Mouse (Mus musculus): ENCODE measurements around the gene Rpap2.

Gene Rpap2

DNA sequence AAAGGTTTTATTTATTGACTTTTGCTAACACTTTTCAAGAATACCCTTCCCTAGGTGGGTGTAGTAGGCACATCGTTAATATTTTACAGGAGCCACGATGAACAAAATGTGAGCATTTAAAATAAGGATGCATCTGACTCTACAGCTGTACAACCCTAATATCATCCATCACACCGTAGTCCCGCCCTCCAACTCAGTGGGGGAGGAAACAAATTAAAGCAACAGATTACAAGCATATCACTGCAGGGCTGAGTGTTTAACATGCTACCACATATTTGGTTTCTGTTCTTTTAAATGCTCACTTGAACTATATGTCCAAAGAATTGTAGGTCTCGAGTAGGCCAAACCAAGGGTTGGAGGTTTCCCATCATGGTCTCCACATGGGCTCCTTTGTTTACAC lies 90.0 kb downstream of the Rpap2 start:
- no peak for DNase-seq (ENCODE audit: low read depth)

DNA sequence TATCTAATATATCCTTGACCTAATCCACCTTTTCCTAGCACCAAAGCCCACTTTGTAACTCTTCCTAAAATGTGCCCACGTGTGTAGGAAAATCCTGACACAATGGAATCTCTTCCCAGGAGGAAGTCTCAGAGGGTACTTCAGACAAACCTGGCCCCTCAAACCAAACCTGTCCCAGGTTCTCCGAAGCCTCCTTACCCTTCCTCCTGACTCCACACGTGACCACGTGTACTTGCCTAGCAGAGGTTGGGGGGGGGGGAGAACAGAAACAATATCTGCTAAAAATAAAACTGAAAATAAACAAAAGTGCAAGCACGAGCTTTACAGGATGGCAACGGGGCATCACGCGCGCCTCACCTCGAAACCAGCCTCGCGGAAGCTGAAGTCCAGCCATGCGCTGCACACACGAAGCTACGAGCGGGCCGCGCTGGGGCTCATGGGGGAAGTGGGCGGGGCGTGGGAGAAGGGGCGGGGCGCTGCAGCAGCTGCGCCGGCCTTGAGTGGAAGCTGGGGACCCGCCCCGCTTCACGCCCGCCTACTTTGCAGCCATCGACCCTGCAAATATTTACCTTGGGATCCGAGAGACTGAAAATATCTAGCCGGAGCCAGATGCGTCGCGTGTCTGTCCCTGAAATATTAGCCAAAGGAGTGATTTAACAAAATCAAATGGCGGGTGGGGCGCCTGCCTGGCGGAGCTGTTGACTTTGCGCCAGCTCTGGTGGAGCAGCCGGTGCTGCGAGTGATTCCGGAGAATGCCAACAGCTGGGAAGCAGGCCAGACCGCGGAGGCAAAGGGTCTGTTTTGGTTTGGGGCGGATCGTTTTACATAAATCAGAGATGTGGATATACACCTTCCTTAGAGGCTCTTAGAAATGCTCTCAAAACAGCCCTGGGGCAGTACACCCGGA lies 90.7 kb downstream of the Rpap2 start:
- peak; percentile 50 for DNase-seq (ENCODE audit: low read depth)

DNA sequence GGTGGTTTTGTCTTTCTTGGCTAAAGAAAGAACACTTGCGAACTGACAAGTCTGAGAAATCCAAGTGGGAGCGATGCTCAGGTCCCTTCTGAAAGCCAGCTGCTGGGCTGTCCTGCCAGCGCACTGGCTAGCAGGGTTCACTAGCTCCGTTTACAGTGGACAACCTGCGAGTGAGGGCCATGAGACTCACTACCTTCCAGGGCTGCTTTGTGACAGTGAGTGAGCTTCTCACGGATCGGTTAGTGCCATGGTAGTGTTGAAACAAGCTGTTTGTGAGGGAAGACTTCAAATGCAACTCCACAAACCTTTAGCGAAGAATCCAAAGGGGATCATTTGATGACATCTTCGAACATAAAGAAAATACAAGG lies 91.3 kb downstream of the Rpap2 start:
- DNase-seq (ENCODE audit: low read depth), result no peak

DNA sequence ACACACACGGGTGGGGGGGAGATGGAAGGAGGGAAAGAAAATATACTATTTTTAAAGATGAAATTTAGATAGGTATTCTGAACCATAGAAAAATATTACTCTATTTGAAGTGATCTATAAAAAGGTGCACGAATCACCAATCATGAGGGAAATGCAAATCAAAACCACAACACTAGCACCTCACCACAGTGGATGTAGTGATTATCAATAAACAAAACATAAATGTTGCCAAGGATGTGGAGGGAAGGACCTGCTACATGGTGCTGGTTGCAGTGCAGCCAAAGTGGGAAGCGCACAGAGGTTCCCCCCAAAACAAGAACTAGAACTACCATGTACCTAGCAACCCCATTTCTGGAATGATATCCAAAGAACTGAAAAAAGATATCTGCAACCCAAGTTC lies 97.8 kb downstream of the Rpap2 start:
- DNase-seq (ENCODE audit: low read depth), result no peak

DNA sequence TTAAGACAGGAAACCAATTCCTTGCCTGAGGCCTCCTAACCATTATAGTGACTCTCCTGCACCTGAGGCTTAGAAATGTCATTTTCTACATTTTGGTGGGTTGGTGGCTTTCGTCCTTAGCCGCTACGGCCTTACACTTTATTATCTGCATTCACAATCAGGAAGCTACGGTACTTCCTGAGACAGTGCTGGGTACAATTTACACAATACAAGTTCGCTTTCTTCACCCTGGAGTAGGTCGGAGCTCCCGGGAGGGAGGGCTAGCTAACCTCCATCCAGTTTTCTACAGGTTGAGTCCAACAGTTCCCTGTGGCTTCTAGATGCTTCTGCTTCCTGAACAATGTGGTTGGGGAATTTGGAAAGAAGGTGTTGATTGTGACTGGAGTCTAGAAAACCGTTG lies 101.7 kb downstream of the Rpap2 start:
- no peak for DNase-seq (ENCODE audit: low read depth)

DNA sequence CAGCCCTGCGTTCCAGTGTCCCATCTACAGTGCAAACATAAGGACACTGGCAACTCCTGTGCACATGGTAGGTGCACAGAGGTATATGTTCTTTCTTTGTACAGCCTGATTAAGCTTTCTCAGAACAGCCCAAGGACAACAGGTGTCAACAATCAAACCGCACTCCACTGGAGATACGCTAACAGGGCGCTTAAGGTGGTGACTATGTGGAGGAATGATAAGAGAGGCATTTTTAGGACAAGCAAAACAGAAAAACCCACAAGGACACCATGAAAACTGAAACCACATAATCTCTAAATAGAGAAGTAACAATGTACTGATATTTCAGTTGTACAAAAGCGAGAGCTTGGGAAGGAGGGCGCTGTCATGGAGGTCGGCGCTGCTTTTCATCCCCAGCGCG lies 103.7 kb downstream of the Rpap2 start:
- no peak for DNase-seq (ENCODE audit: low read depth)

DNA sequence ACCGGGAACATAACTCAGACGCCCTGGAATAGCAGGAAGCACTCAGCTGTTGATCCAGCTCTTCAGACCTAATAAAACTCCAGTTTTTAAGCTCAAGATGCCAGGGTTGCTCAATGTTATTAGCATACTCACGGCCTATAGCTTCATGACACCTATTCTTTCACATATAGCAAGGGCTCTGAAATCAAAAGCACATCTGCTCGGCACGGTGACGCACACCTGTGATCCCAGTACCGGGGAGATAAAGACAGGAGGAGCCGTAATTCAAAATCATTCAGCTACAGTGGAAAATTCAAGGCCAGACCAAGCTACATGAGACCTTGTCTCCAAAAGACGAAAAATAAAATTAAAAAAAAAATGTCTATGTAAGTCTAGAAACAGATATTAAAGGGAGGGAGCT lies 104.5 kb downstream of the Rpap2 start:
- no peak for DNase-seq (ENCODE audit: low read depth)

DNA sequence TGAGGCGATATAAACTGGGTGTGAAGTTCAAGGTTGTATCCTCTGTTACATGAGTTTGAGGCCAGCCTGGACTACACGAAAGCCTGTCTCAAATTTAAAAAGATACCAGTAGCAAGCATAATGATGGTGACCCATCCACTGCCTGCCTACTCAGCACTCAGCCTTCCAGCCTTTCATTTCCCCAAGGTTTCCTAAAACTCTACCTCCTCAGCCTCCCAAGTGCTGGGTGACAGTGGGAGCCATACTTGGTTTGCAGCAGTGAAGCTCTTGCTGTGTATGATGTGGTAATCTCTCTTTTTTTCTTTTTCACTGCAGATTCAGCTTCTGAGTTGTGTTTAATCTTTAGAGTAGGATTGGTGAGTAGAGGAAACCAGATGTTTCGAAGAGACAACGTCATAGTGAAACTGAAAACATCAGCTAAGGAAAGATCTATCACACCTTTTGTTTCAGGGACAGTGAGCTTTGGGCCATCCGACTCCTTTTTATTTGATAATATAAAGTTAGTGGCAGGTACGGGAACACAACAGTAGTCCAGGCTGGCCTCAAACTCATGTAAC lies 106.1 kb downstream of the Rpap2 start:
- DNase-seq (ENCODE audit: low read depth), result no peak

DNA sequence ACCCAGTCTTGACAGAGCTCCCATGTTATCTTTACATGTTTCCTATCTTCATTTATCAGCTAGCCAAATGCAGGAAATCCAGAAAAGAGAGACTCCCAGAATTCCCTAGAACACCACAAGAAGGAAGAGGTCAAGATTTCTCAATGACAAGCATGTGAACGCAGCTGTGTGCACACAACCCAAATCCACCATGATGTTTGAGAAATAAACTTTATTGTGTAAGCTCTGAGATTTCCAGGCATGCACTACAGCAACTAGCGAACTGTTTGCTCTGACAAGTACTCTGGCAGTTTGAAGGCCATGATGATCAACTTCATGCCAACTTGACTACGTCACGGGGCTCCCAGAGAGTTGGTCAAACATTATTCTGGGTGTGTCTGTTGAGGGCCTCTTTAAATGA lies 108.6 kb downstream of the Rpap2 start:
- no peak for DNase-seq (ENCODE audit: low read depth)

DNA sequence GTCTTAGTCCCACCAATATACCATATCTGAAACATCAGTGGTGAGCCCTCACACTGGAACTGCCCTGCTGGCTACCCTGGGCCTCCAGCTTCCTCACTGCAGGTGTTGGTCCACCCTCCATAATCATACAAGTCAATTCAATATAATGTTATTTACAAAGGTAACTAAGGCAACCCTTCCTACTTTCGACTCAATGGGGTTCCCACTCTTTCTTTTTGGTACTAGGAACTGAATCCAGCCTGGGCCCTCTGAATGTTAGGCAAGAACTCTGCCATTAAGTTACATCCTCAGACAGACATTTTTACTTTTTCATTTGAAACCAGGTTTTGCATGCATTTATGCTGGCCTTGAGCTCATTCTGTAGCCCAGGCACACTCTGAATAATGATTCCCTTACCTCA lies 109.1 kb downstream of the Rpap2 start:
- DNase-seq (ENCODE audit: low read depth), result no peak

DNA sequence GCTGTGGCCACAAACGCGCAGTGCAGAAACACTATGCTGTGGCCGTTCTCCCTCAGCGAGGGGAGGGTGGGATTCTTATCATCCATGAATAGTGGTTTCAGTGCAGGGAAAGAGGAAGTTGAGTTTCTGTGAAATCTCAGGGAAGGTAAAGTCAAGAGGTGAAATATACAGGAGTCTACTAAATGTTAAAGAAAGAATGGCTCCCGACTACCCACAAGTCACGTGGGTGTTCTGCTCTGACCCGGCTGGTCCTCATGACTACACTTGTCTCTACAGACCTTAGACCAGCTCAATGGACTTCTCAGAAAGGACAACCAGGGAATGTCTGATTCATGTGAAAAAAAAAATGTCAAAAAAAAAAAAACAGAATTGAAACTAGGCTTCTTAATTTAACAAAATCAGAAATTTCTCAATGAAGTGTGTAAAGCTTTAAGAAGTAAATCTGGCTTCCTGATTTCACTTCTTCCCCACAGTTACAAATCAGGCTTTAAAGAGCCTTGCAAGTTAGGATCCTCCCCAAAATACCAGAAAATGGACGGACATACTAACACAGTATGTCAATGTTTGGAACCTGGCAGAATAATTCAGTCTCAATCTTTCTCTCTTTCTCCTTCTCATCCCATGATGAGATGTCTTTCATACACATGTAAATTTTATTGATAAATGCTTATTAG lies 111.1 kb downstream of the Rpap2 start:
- no peak for DNase-seq (ENCODE audit: low read depth)
